Mouse (Mus musculus) midbrain, postnatal 0 days (tissue): ENCODE data around the gene Nav2. TPM values are rescaled to one million over a fixed set of nuclear protein-coding genes. Genes with fewer than 3 reads are reported as not detected.

Source experiments
- ATAC-seq: fragments of 200-750 bp; cut with Nextera tagmentation; 2 replicates; pipeline ENCODE4 v1.8.0; 2017; ENCODE audit warnings: moderate number of reproducible peaks, mild to moderate bottlenecking, moderate TSS enrichment, moderate library complexity; ENCODE audit not compliant: low FRiP score
- DNase-seq: peaks from one replicate; pipeline ENCODE4 v3.0.0-alpha.2; 2015; ENCODE audit warnings: low spot score
- H3K27ac ChIP-seq: fragments of 300-500 bp; sonication (generic); 2 replicates; pipeline ENCODE4 v1.5.1; 2014; ENCODE audit warnings: low read depth, mild to moderate bottlenecking, low read length, mixed read lengths
- H3K27me3 ChIP-seq: fragments of 300-500 bp; sonication (generic); 2 replicates; pipeline ENCODE4 v1.6.1; 2014; ENCODE audit warnings: low read length, control low read depth, mixed read lengths; ENCODE audit not compliant: insufficient read depth
- H3K36me3 ChIP-seq: fragments of 300-500 bp; sonication (generic); 2 replicates; pipeline ENCODE4 v1.6.1; 2014; ENCODE audit warnings: low read length, control low read depth, mixed read lengths; ENCODE audit not compliant: insufficient read depth
- H3K4me1 ChIP-seq: fragments of 300-500 bp; sonication (generic); 2 replicates; pipeline ENCODE4 v1.6.1; 2014; ENCODE audit warnings: mild to moderate bottlenecking, control low read depth, antibody characterized with exemption, low read length, mixed read lengths; ENCODE audit not compliant: insufficient read depth
- H3K4me2 ChIP-seq: fragments of 300-500 bp; sonication (generic); 2 replicates; pipeline ENCODE4 v1.6.1; 2014; ENCODE audit warnings: low read depth, mild to moderate bottlenecking, low read length, mixed read lengths; ENCODE audit not compliant: poor library complexity, severe bottlenecking
- H3K4me3 ChIP-seq: fragments of 300-500 bp; sonication (generic); 2 replicates; pipeline ENCODE4 v1.5.1; 2014; ENCODE audit warnings: low read depth, mild to moderate bottlenecking, low read length, moderate library complexity
- H3K9ac ChIP-seq: fragments of 300-500 bp; sonication (generic); replicated peaks from 2 replicates; pipeline ENCODE4 v1.6.1; 2014; ENCODE audit warnings: mild to moderate bottlenecking, low read length, moderate library complexity, mixed read lengths; ENCODE audit not compliant: poor library complexity, severe bottlenecking
- H3K9me3 ChIP-seq: fragments of 300-500 bp; sonication (generic); 2 replicates; pipeline ENCODE4 v1.6.1; 2016; ENCODE audit warnings: low read length, control low read depth
- CTCF ChIP-seq: IDR thresholded peaks from 2 replicates; pipeline ENCODE4 v1.5.1; 2016; ENCODE audit warnings: antibody characterized with exemption, mild to moderate bottlenecking
- WGBS: fragments of 180-500 bp; shearing (Covaris S2); extraction: QIAGEN DNeasy Blood & Tissue Kit; methylation state at CpG from one replicate; pipeline ENCODE4 v1.1.7; 2014; 5-methylcytosine and 5-hydroxymethylcytosine counted together
- polyA plus RNA-seq: library from polyadenylated mRNA; unstranded; fragments of >200 nt; fragmentation: Nextera tagmentation; extraction: Ambion mirVana; gene quantifications from 2 replicates; pipeline ENCODE4 v1.2.1, GENCODE M21; 2015
- total RNA-seq: library from RNA; depleted of rRNA; stranded (reverse); fragments of >200 nt; gene quantifications from 2 replicates; pipeline ENCODE4 v1.2.3, GENCODE M21; 2014

The Nav2 gene
- total and polyA plus RNA-seq, 2 experiments from 2014 or later: 18.3 to 53.8 TPM

GRCm38 (mm10) chr7:49143966-49144365, 235.4 kb downstream of the Nav2 start:
- DNase-seq (no peak), ATAC-seq (no peak)
- H3K36me3 ChIP-seq: no peaks in the 10 kb centered on the region
- no peak for TF ChIP-seq CTCF
- H3K4me3 ChIP-seq: no peak overlapping the region
- no peaks in the 10 kb centered on the region for H3K27me3 ChIP-seq
- H3K4me2 ChIP-seq: no peak overlapping the region
- no peak overlapping the region for H3K27ac ChIP-seq
- no peaks in the 10 kb centered on the region for H3K9me3 ChIP-seq
- no peak overlapping the region for H3K9ac ChIP-seq
- H3K4me1 ChIP-seq: peaks cover 9% of the 10 kb centered on the region
- WGBS: 82% methylated on average over 7 of the region's 7 CpGs

GRCm38 (mm10) chr7:49145749-49146670, 237.5 kb downstream of the Nav2 start:
- Histone ChIP-seq H3K27me3 (no peaks in the 10 kb centered on the region), H3K27ac (peak overlapping the region; percentile 60), H3K4me2 (no peak overlapping the region), H3K4me1 (peaks cover 9% of the 10 kb centered on the region), H3K36me3 (no peaks in the 10 kb centered on the region), H3K9me3 (no peaks in the 10 kb centered on the region), H3K4me3 (no peak overlapping the region), H3K9ac (0 out of 2 replicates have a peak overlapping the region, but pooled peaks have one; percentile 20)
- DNase-seq: peak; percentile 51
- ATAC-seq: peak; percentile 76
- 17% methylated on average over 22 of the region's 22 CpGs for WGBS
- peak; percentile 51 for TF ChIP-seq CTCF

GRCm38 (mm10) chr7:49152297-49152696, 243.8 kb downstream of the Nav2 start:
- DNase-seq (no peak), ATAC-seq (peak; percentile 52; the same call in 1 of the 2 replicates)
- Histone ChIP-seq H3K4me1 (peaks cover 4% of the 10 kb centered on the region; the same call in 1 of the 2 replicates), H3K4me2 (no peak overlapping the region), H3K36me3 (no peaks in the 10 kb centered on the region), H3K27me3 (no peaks in the 10 kb centered on the region), H3K9me3 (no peaks in the 10 kb centered on the region), H3K9ac (no peak overlapping the region), H3K27ac (no peak overlapping the region), H3K4me3 (no peak overlapping the region)
- no peak for TF ChIP-seq CTCF
- 60% methylated on average over 5 of the region's 5 CpGs for WGBS

GRCm38 (mm10) chr7:49152713-49153112, 244.2 kb downstream of the Nav2 start:
- WGBS: 64% methylated on average over 9 of the region's 9 CpGs
- Histone ChIP-seq H3K9ac (no peak overlapping the region), H3K4me2 (no peak overlapping the region), H3K27ac (peak overlapping the region; percentile 18; the same call in 1 of the 2 replicates), H3K9me3 (no peaks in the 10 kb centered on the region), H3K4me1 (peaks cover 4% of the 10 kb centered on the region; the same call in 1 of the 2 replicates), H3K4me3 (no peak overlapping the region), H3K27me3 (no peaks in the 10 kb centered on the region), H3K36me3 (no peaks in the 10 kb centered on the region)
- no peak for ATAC-seq
- DNase-seq: no peak
- TF ChIP-seq CTCF: no peak

- DNase-seq: peak; percentile 36
- no peak overlapping the region for H3K4me2 ChIP-seq
- ATAC-seq: no peak
- no peak overlapping the region for H3K27ac ChIP-seq
- 64% methylated on average over 12 of the region's 12 CpGs for WGBS
- H3K4me3 ChIP-seq: no peak overlapping the region
- TF ChIP-seq CTCF: no peak
- H3K9ac ChIP-seq: no peak overlapping the region
- no peaks in the 10 kb centered on the region for H3K27me3 ChIP-seq
- no peaks in the 10 kb centered on the region for H3K36me3 ChIP-seq
- H3K4me1 ChIP-seq: peaks cover 14% of the 10 kb centered on the region; the same call in 1 of the 2 replicates
- no peaks in the 10 kb centered on the region for H3K9me3 ChIP-seq
These were observed 250.3 kb downstream of the Nav2 start for GRCm38 (mm10) chr7:49158641-49159381.
